Mouse (Mus musculus): ENCODE data around the gene Rbfox1. TPM values are rescaled to one million over a fixed set of nuclear protein-coding genes. Genes with fewer than 3 reads are reported as not detected.

The Rbfox1 gene
- polyA plus RNA-seq, 1 experiment from 2014 or later = 4.6 TPM

GRCm38 (mm10) chr16:7106450-7107015 lies 1221.4 kb downstream of the Rbfox1 start:
- Histone ChIP-seq H3K27me3 (ENCODE audit: control insufficient read depth, insufficient read depth, low read length) (no peaks in the 10 kb centered on the region), H3K4me1 (replicated peaks; ENCODE audit: control insufficient read depth, insufficient read depth, low read length) (no peaks in the 10 kb centered on the region), H3K27ac (ENCODE audit: low read depth, low read length) (no peak overlapping the region), H3K9me3 (ENCODE audit: control insufficient read depth, low read length) (no peaks in the 10 kb centered on the region), H3K4me2 (ENCODE audit: low read depth, low read length, severe bottlenecking) (no peak overlapping the region), H3K36me3 (ENCODE audit: control insufficient read depth, insufficient read depth, low read length) (no peaks in the 10 kb centered on the region), H3K4me3 (ENCODE audit: low read depth, low read length) (no peak overlapping the region), H3K9ac (ENCODE audit: low read length) (no peak overlapping the region)
- WGBS = 89% methylated on average over 5 of the region's 5 CpGs
- DNase-seq (ENCODE audit: low spot score) (no peak), ATAC-seq (replicated peaks; ENCODE audit: low FRiP score) (no peak)

GRCm38 (mm10) chr16:7115945-7116344 lies 1230.8 kb downstream of the Rbfox1 start:
- WGBS = 85% methylated on average over 3 of the region's 3 CpGs
- Histone ChIP-seq H3K9me3 (ENCODE audit: control insufficient read depth, low read length) (no peaks in the 10 kb centered on the region), H3K9ac (ENCODE audit: low read length) (no peak overlapping the region), H3K4me2 (ENCODE audit: low read depth, low read length, severe bottlenecking) (no peak overlapping the region), H3K4me1 (replicated peaks; ENCODE audit: control insufficient read depth, insufficient read depth, low read length) (no peaks in the 10 kb centered on the region), H3K27ac (ENCODE audit: low read depth, low read length) (no peak overlapping the region), H3K27me3 (ENCODE audit: control insufficient read depth, insufficient read depth, low read length) (no peaks in the 10 kb centered on the region), H3K4me3 (ENCODE audit: low read depth, low read length) (no peak overlapping the region), H3K36me3 (ENCODE audit: control insufficient read depth, insufficient read depth, low read length) (no peaks in the 10 kb centered on the region)
- ATAC-seq (replicated peaks; ENCODE audit: low FRiP score) (no peak), DNase-seq (ENCODE audit: low spot score) (no peak)

- 94% methylated on average over 5 of the region's 5 CpGs for WGBS
- no peaks in the 10 kb centered on the region for H3K27me3 ChIP-seq (ENCODE audit: control insufficient read depth, insufficient read depth, low read length)
- no peaks in the 10 kb centered on the region for H3K36me3 ChIP-seq (ENCODE audit: control insufficient read depth, insufficient read depth, low read length)
- H3K9me3 ChIP-seq (ENCODE audit: control insufficient read depth, low read length) = no peaks in the 10 kb centered on the region
- H3K9ac ChIP-seq (ENCODE audit: low read length) = no peak overlapping the region
- no peak overlapping the region for H3K4me2 ChIP-seq (ENCODE audit: low read depth, low read length, severe bottlenecking)
- H3K4me3 ChIP-seq (ENCODE audit: low read depth, low read length) = no peak overlapping the region
- no peak overlapping the region for H3K27ac ChIP-seq (ENCODE audit: low read depth, low read length)
- no peak for DNase-seq (ENCODE audit: low spot score)
- H3K4me1 ChIP-seq (replicated peaks; ENCODE audit: control insufficient read depth, insufficient read depth, low read length) = no peaks in the 10 kb centered on the region
- ATAC-seq (replicated peaks; ENCODE audit: low FRiP score) = no peak
Measured at GRCm38 (mm10) chr16:7129591-7129990, 1244.4 kb downstream of the Rbfox1 start.

- no peak overlapping the region for H3K4me2 ChIP-seq (ENCODE audit: low read depth, low read length, severe bottlenecking)
- H3K27me3 ChIP-seq (ENCODE audit: control insufficient read depth, insufficient read depth, low read length) = no peaks in the 10 kb centered on the region
- no peak for DNase-seq (ENCODE audit: low spot score)
- no peaks in the 10 kb centered on the region for H3K9me3 ChIP-seq (ENCODE audit: control insufficient read depth, low read length)
- H3K9ac ChIP-seq (ENCODE audit: low read length) = no peak overlapping the region
- no peak overlapping the region for H3K4me3 ChIP-seq (ENCODE audit: low read depth, low read length)
- no peak overlapping the region for H3K27ac ChIP-seq (ENCODE audit: low read depth, low read length)
- 63% methylated on average over 1 of the region's 1 CpGs for WGBS
- ATAC-seq (replicated peaks; ENCODE audit: low FRiP score) = no peak
- no peaks in the 10 kb centered on the region for H3K4me1 ChIP-seq (replicated peaks; ENCODE audit: control insufficient read depth, insufficient read depth, low read length)
- H3K36me3 ChIP-seq (ENCODE audit: control insufficient read depth, insufficient read depth, low read length) = no peaks in the 10 kb centered on the region
Measured at GRCm38 (mm10) chr16:7132434-7132833, 1247.3 kb downstream of the Rbfox1 start.

DNA sequence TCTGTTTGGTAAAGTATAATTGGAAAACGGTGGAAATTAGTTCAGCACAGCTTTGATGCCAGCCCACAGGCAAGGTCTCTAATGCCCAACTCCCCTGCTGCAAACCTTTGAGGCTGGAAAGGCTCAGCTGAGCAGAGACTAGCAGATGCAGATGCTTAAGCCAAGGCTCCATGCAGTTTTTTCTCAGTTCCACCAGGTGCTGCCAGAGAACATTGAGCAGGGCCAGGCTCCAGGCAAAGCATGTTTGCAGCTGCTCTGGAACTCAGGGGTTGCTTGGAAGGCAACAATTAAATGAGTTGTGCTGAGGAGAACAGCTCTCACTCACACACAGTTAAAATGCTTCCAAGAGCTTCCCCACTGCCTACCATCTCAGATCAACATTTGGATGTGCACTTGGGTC lies 1251.8 kb downstream of the Rbfox1 start:
- Histone ChIP-seq H3K9me3 (ENCODE audit: control insufficient read depth, low read length) (no peaks in the 10 kb centered on the region), H3K9ac (ENCODE audit: low read length) (no peak overlapping the region), H3K27ac (ENCODE audit: low read depth, low read length) (no peak overlapping the region), H3K4me1 (replicated peaks; ENCODE audit: control insufficient read depth, insufficient read depth, low read length) (no peaks in the 10 kb centered on the region), H3K4me2 (ENCODE audit: low read depth, low read length, severe bottlenecking) (no peak overlapping the region), H3K27me3 (ENCODE audit: control insufficient read depth, insufficient read depth, low read length) (no peaks in the 10 kb centered on the region), H3K4me3 (ENCODE audit: low read depth, low read length) (no peak overlapping the region), H3K36me3 (ENCODE audit: control insufficient read depth, insufficient read depth, low read length) (no peaks in the 10 kb centered on the region)
- 50% methylated on average over 1 of the region's 1 CpGs for WGBS
- ATAC-seq (replicated peaks; ENCODE audit: low FRiP score) = no peak
- DNase-seq (ENCODE audit: low spot score) = no peak

DNA sequence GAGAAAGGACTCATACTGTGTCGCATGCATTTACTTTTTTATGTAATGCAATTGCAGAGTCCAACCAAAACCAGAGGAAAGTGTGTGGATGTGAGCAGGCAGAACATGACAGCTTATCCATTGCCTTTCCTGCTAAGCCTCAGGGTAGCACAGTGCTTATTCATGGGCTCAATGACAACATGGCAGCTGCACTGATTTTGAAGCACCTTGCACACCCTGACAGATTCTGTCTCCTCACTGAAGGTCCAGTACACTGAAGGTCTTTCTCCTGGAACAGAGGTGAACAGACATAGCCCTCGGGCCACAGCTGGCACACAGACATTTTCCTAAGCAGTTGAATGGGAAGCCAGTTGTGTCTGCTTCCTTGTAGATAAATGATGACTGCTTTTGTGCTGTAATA lies 1254.3 kb downstream of the Rbfox1 start:
- H3K4me1 ChIP-seq (replicated peaks; ENCODE audit: control insufficient read depth, insufficient read depth, low read length) = no peaks in the 10 kb centered on the region
- H3K27ac ChIP-seq (ENCODE audit: low read depth, low read length) = no peak overlapping the region
- ATAC-seq (replicated peaks; ENCODE audit: low FRiP score) (no peak), DNase-seq (ENCODE audit: low spot score) (no peak)
- no peak overlapping the region for H3K4me2 ChIP-seq (ENCODE audit: low read depth, low read length, severe bottlenecking)
- 84% methylated on average over 2 of the region's 2 CpGs for WGBS
- no peaks in the 10 kb centered on the region for H3K9me3 ChIP-seq (ENCODE audit: control insufficient read depth, low read length)
- no peaks in the 10 kb centered on the region for H3K36me3 ChIP-seq (ENCODE audit: control insufficient read depth, insufficient read depth, low read length)
- no peaks in the 10 kb centered on the region for H3K27me3 ChIP-seq (ENCODE audit: control insufficient read depth, insufficient read depth, low read length)
- no peak overlapping the region for H3K9ac ChIP-seq (ENCODE audit: low read length)
- no peak overlapping the region for H3K4me3 ChIP-seq (ENCODE audit: low read depth, low read length)

GRCm38 (mm10) chr16:7140909-7141308 lies 1255.8 kb downstream of the Rbfox1 start:
- no peak overlapping the region for H3K9ac ChIP-seq (ENCODE audit: low read length)
- no peak overlapping the region for H3K4me3 ChIP-seq (ENCODE audit: low read depth, low read length)
- DNase-seq (ENCODE audit: low spot score) (no peak), ATAC-seq (replicated peaks; ENCODE audit: low FRiP score) (no peak)
- H3K36me3 ChIP-seq (ENCODE audit: control insufficient read depth, insufficient read depth, low read length) = no peaks in the 10 kb centered on the region
- WGBS = 56% methylated on average over 8 of the region's 8 CpGs
- no peaks in the 10 kb centered on the region for H3K9me3 ChIP-seq (ENCODE audit: control insufficient read depth, low read length)
- no peak overlapping the region for H3K27ac ChIP-seq (ENCODE audit: low read depth, low read length)
- H3K4me2 ChIP-seq (ENCODE audit: low read depth, low read length, severe bottlenecking) = no peak overlapping the region
- no peaks in the 10 kb centered on the region; the same call in 1 of the 2 replicates for H3K4me1 ChIP-seq (replicated peaks; ENCODE audit: control insufficient read depth, insufficient read depth, low read length)
- H3K27me3 ChIP-seq (ENCODE audit: control insufficient read depth, insufficient read depth, low read length) = no peaks in the 10 kb centered on the region

DNA sequence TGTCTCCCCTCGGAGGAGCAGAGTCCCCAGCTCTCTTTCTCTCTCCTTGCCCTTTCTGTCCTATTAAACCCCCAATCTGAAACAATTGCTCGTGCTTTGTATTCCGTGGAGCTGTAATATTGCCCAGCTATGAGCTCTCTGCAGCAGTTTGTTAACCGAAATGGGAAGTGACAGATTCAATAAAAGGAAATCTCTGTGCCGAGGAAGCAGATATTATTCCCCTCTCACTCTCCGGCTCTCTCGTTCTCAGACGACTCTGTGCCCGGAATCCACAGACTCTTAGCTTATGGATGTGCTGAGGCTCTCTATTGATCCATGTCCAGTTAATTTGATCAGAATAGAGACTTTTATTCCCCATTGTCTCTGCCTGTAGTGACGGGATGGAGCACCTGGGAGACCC lies 1260.3 kb downstream of the Rbfox1 start:
- Histone ChIP-seq H3K4me3 (ENCODE audit: low read depth, low read length) (no peak overlapping the region), H3K36me3 (ENCODE audit: control insufficient read depth, insufficient read depth, low read length) (no peaks in the 10 kb centered on the region), H3K4me2 (ENCODE audit: low read depth, low read length, severe bottlenecking) (no peak overlapping the region), H3K4me1 (replicated peaks; ENCODE audit: control insufficient read depth, insufficient read depth, low read length) (peaks cover 11% of the 10 kb centered on the region), H3K27ac (ENCODE audit: low read depth, low read length) (no peak overlapping the region), H3K9me3 (ENCODE audit: control insufficient read depth, low read length) (no peaks in the 10 kb centered on the region), H3K9ac (ENCODE audit: low read length) (no peak overlapping the region), H3K27me3 (ENCODE audit: control insufficient read depth, insufficient read depth, low read length) (no peaks in the 10 kb centered on the region)
- WGBS = 44% methylated on average over 10 of the region's 10 CpGs
- ATAC-seq (replicated peaks; ENCODE audit: low FRiP score) (no peak), DNase-seq (ENCODE audit: low spot score) (no peak)

DNA sequence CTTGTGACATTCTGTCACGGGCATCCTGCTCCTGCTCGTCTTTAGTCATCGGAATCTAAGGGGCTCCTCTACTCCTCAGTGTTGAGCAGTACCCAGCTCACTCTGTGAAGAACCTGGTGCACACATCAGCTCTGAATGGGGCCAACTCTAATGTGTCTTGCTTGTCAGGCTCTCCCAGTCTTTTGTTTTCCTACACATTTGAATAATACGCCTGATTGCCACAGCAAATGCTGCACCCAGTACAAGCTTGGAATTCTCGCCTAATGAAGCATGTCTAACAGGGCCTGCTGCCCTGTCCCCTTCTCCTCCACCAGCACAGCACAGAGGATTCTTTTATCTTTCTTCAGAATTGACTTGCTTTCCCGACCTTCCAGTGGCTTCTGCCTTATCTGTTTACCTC lies 1261.3 kb downstream of the Rbfox1 start:
- Histone ChIP-seq H3K4me1 (replicated peaks; ENCODE audit: control insufficient read depth, insufficient read depth, low read length) (peaks cover 14% of the 10 kb centered on the region), H3K27me3 (ENCODE audit: control insufficient read depth, insufficient read depth, low read length) (no peaks in the 10 kb centered on the region), H3K36me3 (ENCODE audit: control insufficient read depth, insufficient read depth, low read length) (no peaks in the 10 kb centered on the region), H3K9me3 (ENCODE audit: control insufficient read depth, low read length) (no peaks in the 10 kb centered on the region), H3K4me2 (ENCODE audit: low read depth, low read length, severe bottlenecking) (peak overlapping the region; percentile 13; the same call in 1 of the 2 replicates), H3K27ac (ENCODE audit: low read depth, low read length) (no peak overlapping the region), H3K4me3 (ENCODE audit: low read depth, low read length) (no peak overlapping the region), H3K9ac (ENCODE audit: low read length) (no peak overlapping the region)
- 6% methylated on average over 6 of the region's 6 CpGs for WGBS
- no peak for DNase-seq (ENCODE audit: low spot score)
- peak; percentile 86 for ATAC-seq (replicated peaks; ENCODE audit: low FRiP score)

Measured in forebrain, embryonic 11.5 days (tissue).